Mouse (Mus musculus): Measurements from ENCODE around the gene Auh. TPM values are rescaled to one million over a fixed set of nuclear protein-coding genes. Genes with fewer than 3 reads are reported as not detected.

Gene Auh
- 48.5 and 57.3 TPM in 2 replicates for polyA plus RNA-seq (2012; rRNA removed)

- DNase-seq (ENCODE audit: low spot score), result peak; percentile 65
Observed at GRCm38 (mm10) chr13:52929209-52930171, at the start of gene Auh. Auh (minus strand) TSS chr13:52929681.

- peak; percentile 47 for DNase-seq (ENCODE audit: low spot score)
Observed at GRCm38 (mm10) chr13:52978321-52978981, 49.0 kb upstream of the Auh start.

GRCm38 (mm10) chr13:52977757-52978156, 48.3 kb upstream of the Auh start:
- no peak for DNase-seq (ENCODE audit: low spot score)

GRCm38 (mm10) chr13:52977221-52977609, 47.7 kb upstream of the Auh start:
- no peak for DNase-seq (ENCODE audit: low spot score)

GRCm38 (mm10) chr13:52976510-52977220, 47.2 kb upstream of the Auh start:
- no peak for DNase-seq (ENCODE audit: low spot score)

GRCm38 (mm10) chr13:52976130-52976509, 46.6 kb upstream of the Auh start:
- no peak for DNase-seq (ENCODE audit: low spot score)

GRCm38 (mm10) chr13:52974676-52975075, 45.2 kb upstream of the Auh start:
- no peak for DNase-seq (ENCODE audit: low spot score)

GRCm38 (mm10) chr13:52973427-52973826, 43.9 kb upstream of the Auh start:
- DNase-seq (ENCODE audit: low spot score), result no peak

GRCm38 (mm10) chr13:52972626-52973025, 43.1 kb upstream of the Auh start:
- DNase-seq (ENCODE audit: low spot score), result no peak

GRCm38 (mm10) chr13:52970876-52971275, 41.4 kb upstream of the Auh start:
- no peak for DNase-seq (ENCODE audit: low spot score)

- no peak for DNase-seq (ENCODE audit: low spot score)
Observed at GRCm38 (mm10) chr13:52962922-52963321, 33.4 kb upstream of the Auh start.

GRCm38 (mm10) chr13:52962361-52962760, 32.9 kb upstream of the Auh start:
- DNase-seq (ENCODE audit: low spot score), result no peak

- no peak for DNase-seq (ENCODE audit: low spot score)
Observed at GRCm38 (mm10) chr13:52953779-52954553, 24.5 kb upstream of the Auh start.

GRCm38 (mm10) chr13:52949211-52949610, 19.7 kb upstream of the Auh start:
- DNase-seq (ENCODE audit: low spot score), result no peak

- no peak for DNase-seq (ENCODE audit: low spot score)
Observed at GRCm38 (mm10) chr13:52947545-52947944, 18.1 kb upstream of the Auh start.

GRCm38 (mm10) chr13:52945769-52946168, 16.3 kb upstream of the Auh start:
- no peak for DNase-seq (ENCODE audit: low spot score)

- DNase-seq (ENCODE audit: low spot score), result no peak
Observed at GRCm38 (mm10) chr13:52944116-52944515, 14.6 kb upstream of the Auh start.

- DNase-seq (ENCODE audit: low spot score), result no peak
Observed at GRCm38 (mm10) chr13:52942876-52943388, 13.5 kb upstream of the Auh start.

GRCm38 (mm10) chr13:52940956-52941355, 11.5 kb upstream of the Auh start:
- DNase-seq (ENCODE audit: low spot score), result no peak

- DNase-seq (ENCODE audit: low spot score), result no peak
Observed at GRCm38 (mm10) chr13:52930582-52930981, 1.1 kb upstream of the Auh start.

- no peak for DNase-seq (ENCODE audit: low spot score)
Observed at GRCm38 (mm10) chr13:52928392-52928791, 1.1 kb downstream of the Auh start.

Measured in urinary bladder, adult 2 months (tissue).